Mouse (Mus musculus) midbrain, postnatal 0 days (tissue): ENCODE results near the gene Ralgapa2. TPM values are rescaled to one million over a fixed set of nuclear protein-coding genes. Genes with fewer than 3 reads are reported as not detected.
A peak's percentile ranks its signal among the peaks of the same experiment; 100 is the strongest.

Experiments
- ATAC-seq: fragments of 200-750 bp; cut with Nextera tagmentation; 2 replicates; pipeline ENCODE4 v1.8.0; 2017; ENCODE audit warnings: moderate number of reproducible peaks, mild to moderate bottlenecking, moderate TSS enrichment, moderate library complexity; ENCODE audit not compliant: low FRiP score
- DNase-seq: peaks from one replicate; pipeline ENCODE4 v3.0.0-alpha.2; 2015; ENCODE audit warnings: low spot score
- H3K27ac ChIP-seq: fragments of 300-500 bp; sonication (generic); 2 replicates; pipeline ENCODE4 v1.5.1; 2014; ENCODE audit warnings: low read depth, mild to moderate bottlenecking, low read length, mixed read lengths
- H3K27me3 ChIP-seq: fragments of 300-500 bp; sonication (generic); 2 replicates; pipeline ENCODE4 v1.6.1; 2014; ENCODE audit warnings: low read length, control low read depth, mixed read lengths; ENCODE audit not compliant: insufficient read depth
- H3K36me3 ChIP-seq: fragments of 300-500 bp; sonication (generic); 2 replicates; pipeline ENCODE4 v1.6.1; 2014; ENCODE audit warnings: low read length, control low read depth, mixed read lengths; ENCODE audit not compliant: insufficient read depth
- H3K4me1 ChIP-seq: fragments of 300-500 bp; sonication (generic); 2 replicates; pipeline ENCODE4 v1.6.1; 2014; ENCODE audit warnings: mild to moderate bottlenecking, control low read depth, antibody characterized with exemption, low read length, mixed read lengths; ENCODE audit not compliant: insufficient read depth
- H3K4me2 ChIP-seq: fragments of 300-500 bp; sonication (generic); 2 replicates; pipeline ENCODE4 v1.6.1; 2014; ENCODE audit warnings: low read depth, mild to moderate bottlenecking, low read length, mixed read lengths; ENCODE audit not compliant: poor library complexity, severe bottlenecking
- H3K4me3 ChIP-seq: fragments of 300-500 bp; sonication (generic); 2 replicates; pipeline ENCODE4 v1.5.1; 2014; ENCODE audit warnings: low read depth, mild to moderate bottlenecking, low read length, moderate library complexity
- H3K9ac ChIP-seq: fragments of 300-500 bp; sonication (generic); replicated peaks from 2 replicates; pipeline ENCODE4 v1.6.1; 2014; ENCODE audit warnings: mild to moderate bottlenecking, low read length, moderate library complexity, mixed read lengths; ENCODE audit not compliant: poor library complexity, severe bottlenecking
- H3K9me3 ChIP-seq: fragments of 300-500 bp; sonication (generic); 2 replicates; pipeline ENCODE4 v1.6.1; 2016; ENCODE audit warnings: low read length, control low read depth
- CTCF ChIP-seq: IDR thresholded peaks from 2 replicates; pipeline ENCODE4 v1.5.1; 2016; ENCODE audit warnings: antibody characterized with exemption, mild to moderate bottlenecking
- WGBS: fragments of 180-500 bp; shearing (Covaris S2); extraction: QIAGEN DNeasy Blood & Tissue Kit; methylation state at CpG from one replicate; pipeline ENCODE4 v1.1.7; 2014; 5-methylcytosine and 5-hydroxymethylcytosine counted together
- polyA plus RNA-seq: library from polyadenylated mRNA; unstranded; fragments of >200 nt; fragmentation: Nextera tagmentation; extraction: Ambion mirVana; gene quantifications from 2 replicates; pipeline ENCODE4 v1.2.1, GENCODE M21; 2015
- total RNA-seq: library from RNA; depleted of rRNA; stranded (reverse); fragments of >200 nt; gene quantifications from 2 replicates; pipeline ENCODE4 v1.2.3, GENCODE M21; 2014

The Ralgapa2 gene
- total and polyA plus RNA-seq, 2 experiments from 2014 or later, result 8.5 to 26.5 TPM

- peak overlapping the region; percentile 79 for H3K9ac ChIP-seq
- no peaks in the 10 kb centered on the region for H3K9me3 ChIP-seq
- H3K4me1 ChIP-seq, result peaks cover 7% of the 10 kb centered on the region; the same call in 1 of the 2 replicates
- peak overlapping the region; percentile 88 for H3K4me2 ChIP-seq
- peak overlapping the region; percentile 82 for H3K27ac ChIP-seq
- peak; percentile 82 for ATAC-seq
- H3K36me3 ChIP-seq, result no peaks in the 10 kb centered on the region
- no peak for TF ChIP-seq CTCF
- peak overlapping the region; percentile 72 for H3K4me3 ChIP-seq
- peak; percentile 88 for DNase-seq
- peaks cover 11% of the 10 kb centered on the region for H3K27me3 ChIP-seq
- WGBS, result under 1% methylated on average over 44 of the region's 44 CpGs
These were observed 290.2 kb downstream of the Ralgapa2 start for GRCm38 (mm10) chr2:146221929-146222278.

DNA sequence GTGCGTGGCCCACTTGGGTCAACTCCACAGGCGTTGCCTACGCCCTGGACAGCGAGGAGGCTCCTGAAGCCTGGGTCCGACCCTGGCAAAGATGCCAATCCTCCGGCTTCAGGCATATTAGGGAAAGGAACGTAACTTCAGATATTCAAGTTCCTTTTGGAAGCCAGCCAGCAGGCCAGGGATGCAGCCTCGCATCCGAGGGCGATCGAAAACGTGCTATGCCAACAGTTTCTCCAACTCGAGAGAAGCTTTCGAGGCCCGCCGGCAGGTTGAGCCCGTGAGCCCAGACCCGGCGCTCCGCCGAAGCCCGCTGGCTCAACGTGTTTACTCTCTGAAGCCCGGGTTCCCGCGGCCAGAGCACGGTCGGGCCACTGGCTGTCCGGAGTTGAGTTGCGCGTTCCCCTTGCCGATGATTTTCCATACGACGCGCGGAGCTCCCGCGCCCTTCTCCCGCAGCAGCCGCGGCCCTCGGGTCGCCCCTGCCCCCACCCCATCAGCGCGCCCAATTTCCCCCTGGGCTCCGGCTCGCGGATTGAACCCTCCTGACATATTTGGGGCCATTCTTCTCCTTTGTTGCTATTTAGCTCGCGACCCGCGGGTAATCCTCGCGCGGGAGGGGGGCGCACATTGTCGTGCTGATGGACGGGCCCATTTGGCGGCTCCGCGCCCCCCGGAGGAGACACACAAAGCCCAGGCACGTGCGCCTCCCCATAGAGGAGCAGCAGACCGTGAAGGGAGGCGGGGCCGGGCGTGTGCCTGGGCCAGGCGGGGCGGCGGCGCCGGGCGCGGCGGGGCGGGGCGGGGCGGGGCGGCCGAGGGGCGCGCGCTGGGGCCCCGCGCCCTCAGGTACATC is 290.8 kb downstream of the Ralgapa2 start, which contains the start of gene Insm1:
TSS of gene Insm1 (plus strand) at position 846 of the 853 bp plus-strand sequence.
- H3K27ac ChIP-seq, result peak within 1 kb of the TSS; percentile 82

DNA sequence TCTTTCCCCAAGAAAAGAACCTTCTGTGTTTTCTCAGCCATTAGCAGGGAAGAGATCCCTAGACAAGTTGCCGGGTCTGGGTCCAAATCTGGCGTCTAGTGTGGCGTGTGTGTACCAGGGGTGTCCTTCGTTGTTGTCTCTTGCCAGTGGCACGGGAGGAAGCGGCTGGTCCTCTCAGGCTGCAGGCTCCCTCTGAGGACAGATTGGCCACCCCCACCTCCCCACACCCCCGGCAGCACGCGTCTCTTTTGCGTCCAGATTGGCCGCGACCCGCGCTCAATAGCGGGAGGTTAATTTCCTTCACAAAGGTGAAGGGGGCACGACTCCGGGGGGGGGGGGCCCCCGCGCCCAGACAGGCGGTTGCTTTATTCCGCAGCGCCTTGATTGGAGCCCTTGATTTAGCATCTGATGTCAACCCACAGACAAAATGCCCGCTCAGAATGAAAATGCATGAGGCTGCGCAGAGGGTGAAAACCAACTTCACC is 291.5 kb downstream of the Ralgapa2 start:
- ATAC-seq, result no peak
- peak; percentile 38 for DNase-seq
- H3K4me1 ChIP-seq, result peaks cover 7% of the 10 kb centered on the region; the same call in 1 of the 2 replicates
- no peak for TF ChIP-seq CTCF
- peak overlapping the region; percentile 82; the same call in 1 of the 2 replicates for H3K27ac ChIP-seq
- H3K9ac ChIP-seq, result no peak overlapping the region
- peak overlapping the region; percentile 72 for H3K4me3 ChIP-seq
- H3K36me3 ChIP-seq, result no peaks in the 10 kb centered on the region
- 2% methylated on average over 24 of the region's 24 CpGs for WGBS
- H3K9me3 ChIP-seq, result no peaks in the 10 kb centered on the region
- 0 out of 2 replicates have a peak, but pooled peaks cover 6% of the 10 kb centered on the region for H3K27me3 ChIP-seq
- H3K4me2 ChIP-seq, result peak overlapping the region; percentile 88

More for the DNA sequence above, 290.8 kb downstream of the Ralgapa2 start, which contains the start of gene Insm1:
- Histone ChIP-seq H3K4me3 (peak within 1 kb of the TSS; percentile 72), H3K4me2 (peak within 1 kb of the TSS; percentile 88), H3K36me3 (no peaks in the 10 kb centered on the region), H3K9me3 (no peaks in the 10 kb centered on the region), H3K9ac (peak within 1 kb of the TSS; percentile 79), H3K4me1 (peaks cover 7% of the 10 kb centered on the region; the same call in 1 of the 2 replicates), H3K27me3 (peaks cover 6% of the 10 kb centered on the region; the same call in 1 of the 2 replicates)
- TF ChIP-seq CTCF, result no peak; the same call in 1 of the 2 replicates
- peak; percentile 78 for DNase-seq
- WGBS, result 1% methylated on average over 61 of the region's 86 CpGs
- peak; percentile 51 for ATAC-seq

GRCm38 (mm10) chr2:146219791-146220190 is 292.4 kb downstream of the Ralgapa2 start:
- DNase-seq (no peak), ATAC-seq (no peak)
- no peak overlapping the region for H3K9ac ChIP-seq
- 20% methylated on average over 11 of the region's 11 CpGs for whole genome bisulfite sequencing
- H3K36me3 ChIP-seq, result no peaks in the 10 kb centered on the region
- peaks cover 7% of the 10 kb centered on the region; the same call in 1 of the 2 replicates for H3K4me1 ChIP-seq
- no peaks in the 10 kb centered on the region for H3K9me3 ChIP-seq
- no peak overlapping the region for H3K4me3 ChIP-seq
- TF ChIP-seq CTCF, result no peak
- 0 out of 2 replicates have a peak, but pooled peaks cover 6% of the 10 kb centered on the region for H3K27me3 ChIP-seq
- H3K27ac ChIP-seq, result no peak overlapping the region
- H3K4me2 ChIP-seq, result no peak overlapping the region

DNA sequence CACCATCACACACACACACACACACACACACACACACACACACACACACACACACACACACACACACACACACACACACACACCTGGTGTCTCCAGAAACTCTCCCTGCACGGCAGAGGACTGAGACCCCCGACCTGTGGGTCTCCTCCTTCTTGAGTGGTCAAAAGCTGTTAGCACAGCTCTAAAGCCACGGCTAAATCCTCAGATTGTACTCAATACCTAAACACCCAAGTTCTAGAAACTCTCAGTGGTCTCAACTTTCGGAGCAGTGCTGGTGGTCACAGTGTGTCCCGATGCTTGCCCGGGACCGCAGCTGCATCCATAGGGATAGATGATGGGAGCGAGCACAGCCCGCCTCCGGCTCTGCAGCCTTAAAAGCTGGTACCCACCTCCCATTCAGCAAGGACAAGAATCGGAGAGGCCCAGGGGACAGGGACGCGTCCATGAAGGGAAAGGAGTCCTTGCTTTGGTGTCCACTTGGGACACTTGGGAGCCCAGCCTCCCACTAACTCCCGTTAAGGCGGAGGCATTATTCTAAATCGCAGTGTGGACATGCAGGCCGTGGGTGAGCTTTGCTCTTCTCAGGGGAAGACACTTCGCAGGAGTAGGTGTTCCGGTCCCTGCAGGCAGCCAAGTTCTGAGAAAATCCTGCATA is 293.1 kb downstream of the Ralgapa2 start:
- DNase-seq (peak; percentile 5), ATAC-seq (no peak)
- Histone ChIP-seq H3K4me2 (no peak overlapping the region), H3K27ac (no peak overlapping the region), H3K9ac (no peak overlapping the region), H3K9me3 (no peaks in the 10 kb centered on the region), H3K4me1 (peaks cover 7% of the 10 kb centered on the region; the same call in 1 of the 2 replicates), H3K27me3 (0 out of 2 replicates have a peak, but pooled peaks cover 6% of the 10 kb centered on the region), H3K4me3 (no peak overlapping the region), H3K36me3 (no peaks in the 10 kb centered on the region)
- WGBS, result 14% methylated on average over 19 of the region's 19 CpGs
- no peak for TF ChIP-seq CTCF
